Mouse (Mus musculus) Patski (cell line): ENCODE measurements around the gene Hspa5. TPM values are rescaled to one million over a fixed set of nuclear protein-coding genes. Genes with fewer than 3 reads are reported as not detected.
"Not testable (repeated sequence)": the region's sequence is repeated elsewhere in the genome, so short reads cannot be mapped to it uniquely, and the experiment has no call there.

Experiments used
- ATAC-seq: fragments of 100-300 bp; one replicate; pipeline ENCODE4 v1.8.0; 2021
- CTCF ChIA-PET: fragments of 350-600 bp; sonication (Branson Sonifier 250); formaldehyde crosslinking; loops from one replicate; lab custom pipeline; 2022; ENCODE audit warnings: inconsistent platforms; lab: Charles Lee
- POLR2A ChIA-PET: fragments of 350-600 bp; sonication (Branson Sonifier 250); formaldehyde crosslinking; loops from one replicate; lab custom pipeline; 2022; ENCODE audit warnings: antibody characterized with exemption, inconsistent platforms; lab: Charles Lee
- DNase-seq: peaks from one replicate; pipeline ENCODE4 v3.0.0-alpha.2; 2011; ENCODE audit warnings: low read depth, low spot score
- H3K27me3 ChIP-seq: fragments of 371-371 bp; one replicate; pipeline ENCODE4 v1.5.1; 2021
- CTCF ChIP-seq: fragments of 100-300 bp; IDR thresholded peaks from one replicate; pipeline ENCODE4 v1.5.1; 2021
- in situ Hi-C: fragments of 300-500 bp; cut with MboI; formaldehyde crosslinking; loops from 3 replicates; pipeline ENCODE4 v1.11.1; 2018; ENCODE audit warnings: low pct_unique_long_range_greater_than_20kb, mixed read lengths
- polyA plus RNA-seq: library from polyadenylated mRNA; unstranded; gene quantifications from one replicate; pipeline ENCODE4 v1.2.3, GENCODE M21; 2021

The Hspa5 gene
- polyA plus RNA-seq, 1 experiment from 2014 or later: 1,080 TPM

DNA sequence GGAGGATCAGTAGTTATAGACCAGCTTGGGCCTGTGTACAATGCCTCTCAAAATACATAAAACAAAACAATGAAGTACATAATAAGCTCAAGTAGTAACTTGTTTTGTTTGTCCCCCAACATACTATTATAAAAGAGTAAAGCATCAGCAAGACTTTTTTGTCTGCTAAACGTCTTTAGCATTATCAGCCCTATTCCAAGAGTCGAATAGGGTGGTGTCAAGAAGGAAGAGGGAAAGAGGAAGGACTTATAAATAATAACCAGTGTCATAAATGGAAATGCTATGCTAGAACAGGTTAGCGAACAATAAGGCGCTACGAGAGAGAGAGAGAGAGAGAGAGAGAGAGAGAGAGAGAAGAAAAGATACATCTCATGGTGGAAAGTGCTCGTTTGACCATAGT is 819 bp upstream of the Hspa5 start:
- TF ChIP-seq CTCF: no peak
- in situ Hi-C loops: no loop called here
- H3K27me3 ChIP-seq: no peaks in the 10 kb centered on the region
- ATAC-seq (no peak), DNase-seq (no peak)
- CTCF ChIA-PET: interaction anchor here (0.8 kb wide), 1 partner anchor 13 kb away, joined by 3 read pairs; no protein-coding TSS in a partner anchor
- POLR2A ChIA-PET: interaction anchor here (1.5 to 2.4 kb wide), 3 partner anchors 12 to 29 kb away, joined by 4 to 17 read pairs (median 12); partner anchors contain the start of genes Gapvd1 and Rabepk

DNA sequence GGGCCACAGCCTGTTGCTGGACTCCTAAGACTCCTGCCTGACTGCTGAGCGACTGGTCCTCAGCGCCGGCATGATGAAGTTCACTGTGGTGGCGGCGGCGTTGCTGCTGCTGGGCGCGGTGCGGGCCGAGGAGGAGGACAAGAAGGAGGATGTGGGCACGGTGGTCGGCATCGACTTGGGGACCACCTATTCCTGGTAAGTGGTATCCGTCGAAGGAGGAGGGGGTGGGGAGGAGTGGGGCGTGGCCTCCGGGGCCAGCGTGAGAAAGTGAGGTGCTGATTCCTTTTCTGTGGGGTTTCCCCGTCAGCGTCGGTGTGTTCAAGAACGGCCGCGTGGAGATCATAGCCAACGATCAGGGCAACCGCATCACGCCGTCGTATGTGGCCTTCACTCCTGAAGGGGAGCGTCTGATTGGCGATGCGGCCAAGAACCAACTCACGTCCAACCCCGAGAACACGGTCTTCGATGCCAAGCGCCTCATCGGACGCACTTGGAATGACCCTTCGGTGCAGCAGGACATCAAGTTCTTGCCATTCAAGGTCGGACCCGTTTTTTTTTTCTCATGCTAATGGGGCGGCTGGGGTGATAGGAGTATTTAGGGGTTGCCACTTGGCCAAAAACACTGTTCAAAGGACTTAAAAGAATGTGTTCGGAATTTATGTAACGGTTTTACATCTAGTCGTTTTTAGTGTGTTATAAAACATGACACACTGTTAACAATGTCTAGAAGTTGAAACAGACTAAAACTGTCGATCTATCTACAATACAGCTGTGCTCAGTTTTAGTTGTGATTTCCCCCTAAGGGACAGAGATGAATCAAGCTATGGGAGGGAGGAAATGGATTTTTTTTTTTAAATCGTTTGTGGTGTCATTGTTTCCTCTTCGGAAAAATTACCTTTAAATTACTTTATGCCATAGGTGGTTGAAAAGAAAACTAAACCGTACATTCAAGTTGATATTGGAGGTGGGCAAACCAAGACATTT is 774 bp downstream of the Hspa5 start:
- DNase-seq: no peak
- H3K27me3 ChIP-seq: no peaks in the 10 kb centered on the region
- ATAC-seq: peak; percentile 1
- ChIA-PET POLR2A (interaction anchor here (2.3 to 2.4 kb wide), 2 partner anchors 17 to 28 kb away, joined by 12 to 17 read pairs; partner anchors contain the start of genes Gapvd1 and Rabepk), CTCF (interaction anchor here (1.1 kb wide), 1 partner anchor 12 kb away, joined by 6 read pairs; no protein-coding TSS in a partner anchor)
- TF ChIP-seq CTCF: no peak
- in situ Hi-C loops: no loop called here

DNA sequence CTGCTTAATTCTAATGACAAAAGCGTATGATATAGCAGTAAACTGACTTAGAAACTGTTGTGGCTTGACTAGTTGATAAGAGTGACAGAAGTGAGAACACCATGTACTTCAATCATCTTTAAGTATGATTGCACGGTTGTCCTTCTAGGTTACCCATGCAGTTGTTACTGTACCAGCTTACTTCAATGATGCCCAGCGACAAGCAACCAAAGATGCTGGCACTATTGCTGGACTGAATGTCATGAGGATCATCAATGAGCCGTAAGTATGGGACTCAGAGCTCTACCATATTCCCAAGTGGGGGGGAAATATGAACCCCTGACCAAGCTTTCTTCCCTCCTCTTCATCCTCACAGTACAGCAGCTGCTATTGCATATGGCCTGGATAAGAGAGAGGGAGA is 1.9 kb downstream of the Hspa5 start:
- TF ChIP-seq CTCF: no peak
- no peaks in the 10 kb centered on the region for H3K27me3 ChIP-seq
- no peak for ATAC-seq
- in situ Hi-C loops: no loop called here
- ChIA-PET CTCF (interaction anchor here (0.8 kb wide), 2 partner anchors 9 to 11 kb away, joined by 3 to 4 read pairs; no protein-coding TSS in a partner anchor), POLR2A (interaction anchor here (0.6 kb wide), 1 partner anchor 53 kb away, joined by 3 read pairs; no protein-coding TSS in a partner anchor)
- no peak for DNase-seq

DNA sequence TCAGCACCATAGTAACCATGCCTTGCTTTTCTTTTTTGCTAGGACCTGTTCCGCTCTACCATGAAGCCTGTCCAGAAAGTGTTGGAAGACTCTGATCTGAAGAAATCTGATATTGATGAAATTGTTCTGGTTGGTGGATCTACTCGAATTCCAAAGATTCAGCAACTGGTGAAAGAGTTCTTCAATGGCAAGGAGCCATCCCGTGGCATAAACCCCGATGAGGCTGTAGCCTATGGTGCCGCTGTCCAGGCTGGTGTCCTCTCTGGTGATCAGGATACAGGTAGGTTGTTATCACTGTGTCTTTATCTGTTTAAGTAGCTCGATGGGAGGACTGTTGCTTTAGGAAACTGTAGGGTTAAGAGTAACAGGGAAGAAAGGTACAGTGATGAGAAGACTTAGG is 2.7 kb downstream of the Hspa5 start:
- TF ChIP-seq CTCF: no peak
- POLR2A ChIA-PET: no interaction called here
- in situ Hi-C loops: no loop called here
- ATAC-seq (no peak), DNase-seq (no peak)
- CTCF ChIA-PET: interaction anchor here (0.8 kb wide), 1 partner anchor 8 kb away, joined by 4 read pairs; no protein-coding TSS in a partner anchor
- H3K27me3 ChIP-seq: no peaks in the 10 kb centered on the region

DNA sequence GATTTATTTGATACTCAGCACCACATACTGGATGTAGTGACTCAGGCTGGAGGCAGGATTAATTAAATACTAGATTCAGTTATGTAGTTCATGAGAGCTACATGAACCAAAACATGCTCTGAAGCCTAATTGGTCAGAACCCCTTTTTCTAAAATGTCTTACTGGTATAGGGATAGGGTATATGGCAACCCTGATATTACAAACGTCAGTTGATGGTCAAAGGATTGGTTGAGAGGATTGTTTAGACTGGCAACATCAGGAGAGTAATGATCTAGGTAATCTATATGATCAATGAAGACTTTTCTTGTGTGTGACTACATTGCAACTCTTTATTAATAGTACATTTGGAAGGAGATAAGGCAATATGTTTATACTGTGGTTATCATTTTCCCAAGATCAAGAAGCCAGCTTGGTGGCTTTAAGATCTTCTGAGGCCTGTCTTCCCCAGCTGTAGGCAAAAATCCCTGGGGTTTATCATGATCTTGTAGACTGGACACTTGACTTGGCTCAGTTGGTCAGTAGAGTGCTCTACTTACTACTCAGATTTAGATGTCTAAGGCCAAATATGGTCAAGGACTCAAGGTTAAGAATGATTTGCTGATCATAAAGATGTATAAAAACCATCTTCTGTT is 5.6 kb downstream of the Hspa5 start:
- ATAC-seq (no peak), DNase-seq (no peak)
- H3K27me3 ChIP-seq: no peaks in the 10 kb centered on the region
- in situ Hi-C loops: no loop called here
- TF ChIP-seq CTCF: no peak
- ChIA-PET POLR2A (no interaction called here), CTCF (no interaction called here)

DNA sequence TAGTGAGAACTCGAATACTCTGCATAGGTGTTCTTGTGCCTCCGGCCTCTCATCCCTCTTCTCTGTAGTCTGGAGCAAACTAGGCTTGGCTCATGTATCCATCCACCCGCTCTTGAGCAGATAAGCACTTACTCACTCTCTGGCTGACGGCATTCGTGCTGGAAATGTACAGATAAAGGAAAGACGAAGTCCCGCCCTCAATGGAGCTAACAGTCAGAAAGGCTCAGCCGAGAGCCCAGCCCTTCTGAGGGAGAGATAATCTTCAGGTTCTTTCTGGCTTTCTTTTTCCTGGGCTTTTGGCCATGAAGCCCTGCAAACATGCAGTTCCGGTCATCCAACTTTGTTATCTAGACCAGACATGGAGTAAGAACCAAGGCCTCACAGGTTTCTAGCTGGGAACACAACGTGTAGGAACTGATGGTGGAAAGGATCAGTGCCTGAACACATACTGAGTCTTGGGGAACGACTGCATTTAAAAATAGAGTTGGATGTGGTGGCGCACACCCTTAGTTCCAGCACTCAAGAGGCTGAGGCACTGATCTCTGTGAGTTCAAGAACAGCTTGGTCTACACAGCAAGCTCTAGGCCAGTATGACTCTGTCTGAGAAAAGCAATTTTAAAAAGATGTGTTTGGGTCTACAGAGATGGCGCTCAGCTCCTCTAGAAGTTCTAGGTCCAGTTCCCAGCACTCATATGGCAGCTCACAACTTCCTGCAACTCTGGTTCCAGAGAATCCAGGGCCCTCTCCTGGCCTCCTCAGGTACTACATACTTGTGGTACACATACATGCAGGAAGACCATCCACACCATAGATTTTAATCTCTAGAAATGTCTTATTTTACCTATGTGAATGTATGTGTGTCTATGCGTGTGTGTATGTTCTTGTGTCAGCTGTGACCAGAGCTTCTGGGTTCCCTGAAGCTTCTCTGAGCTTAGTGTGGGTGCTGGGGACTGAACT is 11.6 kb downstream of the Hspa5 start:
- in situ Hi-C loops: no loop called here
- TF ChIP-seq CTCF: no peak
- CTCF ChIA-PET: interaction anchor here (0.9 to 2.7 kb wide), 8 partner anchors 9 to 189 kb away, joined by 3 to 18 read pairs (median 6); partner anchors contain the start of gene Rabepk
- POLR2A ChIA-PET: interaction anchor here (1.5 kb wide), 1 partner anchor 12 kb away, joined by 4 read pairs; the partner anchor contains the start of gene Hspa5
- H3K27me3 ChIP-seq: no peaks in the 10 kb centered on the region
- ATAC-seq (no peak), DNase-seq (no peak)

DNA sequence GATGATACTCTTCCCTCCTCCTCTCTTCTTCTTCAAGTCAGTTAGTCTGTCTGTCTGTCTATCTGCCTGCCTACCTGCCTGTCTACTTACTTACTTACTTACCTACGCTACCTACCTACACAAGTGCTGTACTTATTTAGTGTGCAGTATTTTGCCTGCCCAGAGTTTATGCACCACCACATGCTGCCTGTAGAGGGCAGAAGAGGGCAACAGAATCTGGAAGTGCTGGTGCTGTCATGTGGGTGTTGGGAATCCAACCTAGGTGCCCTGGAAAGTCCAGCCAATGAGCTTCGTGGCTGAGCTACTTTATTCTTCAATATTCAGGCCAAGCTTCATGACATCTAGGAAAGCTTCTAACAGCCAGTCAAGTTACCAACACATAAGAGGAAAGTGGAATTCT is 12.3 kb downstream of the Hspa5 start:
- H3K27me3 ChIP-seq: no peaks in the 10 kb centered on the region
- peak; percentile 84 for TF ChIP-seq CTCF
- in situ Hi-C loops: no loop called here
- DNase-seq (no peak), ATAC-seq (no peak)
- ChIA-PET POLR2A (interaction anchor here (1.5 kb wide), 1 partner anchor 13 kb away, joined by 4 read pairs; the partner anchor contains the start of gene Hspa5), CTCF (interaction anchor here (0.6 to 2.7 kb wide), 11 partner anchors 10 to 189 kb away, joined by 3 to 18 read pairs (median 5); partner anchors contain the start of genes Hspa5 and Rabepk)

DNA sequence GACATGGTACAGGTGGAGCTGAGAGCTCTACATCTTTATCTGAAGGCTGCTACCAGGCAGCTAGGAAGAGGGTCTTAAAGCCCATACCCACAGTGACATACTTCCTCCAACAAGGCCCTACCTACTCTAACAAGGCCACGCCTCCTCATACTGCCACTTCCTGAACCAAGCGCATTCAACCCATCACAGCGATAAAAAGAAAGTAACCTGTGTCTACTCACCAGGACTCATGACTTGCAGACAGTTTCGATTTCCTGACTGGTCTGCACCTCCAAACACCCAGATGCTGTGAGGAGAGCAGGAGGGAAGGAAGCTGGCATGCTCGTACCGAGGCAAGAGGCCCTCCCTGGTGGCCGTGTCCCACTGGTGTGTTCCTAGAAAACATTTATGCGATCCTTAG is 18.5 kb downstream of the Hspa5 start:
- TF ChIP-seq CTCF: no peak
- ATAC-seq (no peak), DNase-seq (no peak)
- in situ Hi-C loops: no loop called here
- ChIA-PET CTCF (interaction anchor here (1.0 kb wide), 1 partner anchor 9 kb away, joined by 5 read pairs; no protein-coding TSS in a partner anchor), POLR2A (no interaction called here)
- no peaks in the 10 kb centered on the region for H3K27me3 ChIP-seq

DNA sequence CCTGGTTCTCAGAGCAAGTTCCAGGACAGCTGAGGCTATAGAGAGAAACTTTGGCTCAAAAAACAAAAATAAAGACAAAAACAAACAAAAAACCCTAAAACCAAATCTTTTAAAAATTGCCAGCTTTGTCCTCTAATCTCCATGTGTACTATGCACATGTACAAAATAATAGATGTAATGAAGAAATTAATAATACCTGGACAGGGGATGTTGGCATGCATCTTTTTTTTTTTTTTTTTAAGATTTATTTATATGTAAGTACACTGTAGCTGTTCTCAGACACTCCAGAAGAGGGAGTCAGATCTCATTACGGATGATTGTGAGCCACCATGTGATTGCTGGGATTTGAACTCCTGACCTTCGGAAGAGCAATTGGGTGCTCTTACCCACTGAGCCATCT is 20.8 kb downstream of the Hspa5 start:
- CTCF ChIA-PET: interaction anchor here (0.6 kb wide), 1 partner anchor 136 kb away, joined by 3 read pairs; no protein-coding TSS in a partner anchor
- in situ Hi-C loops, POLR2A ChIA-PET, H3K27me3 ChIP-seq, DNase-seq, ATAC-seq: not testable (repeated sequence)
